Mouse (Mus musculus): ENCODE data around the gene Foxp1.

Foxp1 gene

GRCm38 (mm10) chr6:99007542-99007941, 515.0 kb downstream of the Foxp1 start:
- no peak for DNase-seq

GRCm38 (mm10) chr6:99004255-99004997, 518.1 kb downstream of the Foxp1 start:
- no peak for DNase-seq

DNA sequence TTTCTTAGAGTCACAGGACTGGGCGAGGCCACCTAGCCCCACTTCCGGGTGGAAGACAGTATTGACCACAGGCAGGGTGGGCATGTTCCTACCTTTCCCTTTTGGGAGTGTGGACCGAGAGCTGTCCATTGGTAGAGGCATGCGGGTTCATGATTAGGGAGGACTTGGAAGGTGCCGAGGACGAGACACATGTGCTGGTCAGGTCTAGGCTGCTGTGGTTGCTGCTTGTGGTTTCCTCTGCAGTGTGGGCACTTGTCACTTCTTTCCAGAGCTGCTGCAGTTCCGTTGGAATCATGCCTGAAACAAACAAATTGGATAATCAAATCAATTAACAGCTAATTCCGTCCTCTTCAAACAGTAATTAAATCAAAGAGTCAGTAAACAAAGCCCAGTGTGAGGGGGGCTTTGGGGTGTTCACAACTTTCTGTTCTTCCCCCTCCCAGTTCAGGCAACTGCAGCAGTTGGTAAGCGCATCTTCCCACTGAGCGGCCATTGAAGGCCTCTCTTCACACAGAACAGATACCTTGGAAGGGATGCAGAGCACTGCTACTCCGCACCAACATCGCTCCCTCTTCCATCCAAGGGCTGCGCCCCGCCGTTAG, 519.3 kb downstream of the Foxp1 start:
- no peak for DNase-seq

- DNase-seq = no peak
Observed at GRCm38 (mm10) chr6:99001637-99002036, 520.9 kb downstream of the Foxp1 start.

DNA sequence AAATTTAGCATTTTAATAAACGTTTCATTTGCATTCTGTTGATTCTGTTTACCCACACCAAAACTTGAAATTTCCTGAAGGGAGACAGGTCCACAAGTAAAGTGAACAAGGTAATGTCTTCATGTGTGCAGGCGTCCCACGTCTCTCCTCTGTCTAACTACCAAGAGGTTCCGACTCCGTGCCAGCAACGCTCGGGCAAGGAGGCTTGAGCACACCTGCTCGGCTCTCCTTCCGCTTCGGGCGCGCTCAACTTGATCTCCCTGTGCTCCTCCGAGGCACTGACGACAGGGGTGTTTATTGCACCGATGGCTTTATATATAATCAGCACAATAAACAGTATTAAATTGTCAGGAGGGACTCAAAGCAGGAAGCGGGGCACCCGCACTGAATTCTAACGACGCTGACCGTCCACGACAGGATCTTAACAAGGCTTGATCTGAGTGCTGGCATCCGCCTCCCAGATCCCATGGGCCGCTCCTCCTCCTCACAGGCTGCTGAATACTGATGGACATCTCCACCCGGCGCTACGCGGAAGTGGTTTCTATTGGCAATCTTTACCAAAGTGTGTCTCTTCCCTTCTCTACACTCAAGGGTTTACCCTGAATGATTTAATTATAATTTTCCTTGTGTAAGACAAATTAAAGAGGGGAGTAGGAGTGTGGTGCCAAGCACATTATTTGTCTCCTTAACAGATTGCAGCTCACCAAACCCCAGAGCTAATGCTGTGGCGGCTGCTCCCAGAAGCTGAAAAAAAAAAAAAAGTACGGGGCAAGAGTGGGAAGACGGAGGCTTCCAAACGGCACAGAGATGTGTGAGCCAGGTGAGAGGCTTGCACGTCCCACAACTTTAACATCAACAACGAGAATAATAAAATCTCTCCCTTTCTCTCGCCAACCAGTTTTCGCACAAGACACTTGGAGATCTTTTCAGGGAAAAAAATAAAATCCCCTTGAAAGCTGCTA, 523.3 kb downstream of the Foxp1 start:
- DNase-seq = no peak

DNA sequence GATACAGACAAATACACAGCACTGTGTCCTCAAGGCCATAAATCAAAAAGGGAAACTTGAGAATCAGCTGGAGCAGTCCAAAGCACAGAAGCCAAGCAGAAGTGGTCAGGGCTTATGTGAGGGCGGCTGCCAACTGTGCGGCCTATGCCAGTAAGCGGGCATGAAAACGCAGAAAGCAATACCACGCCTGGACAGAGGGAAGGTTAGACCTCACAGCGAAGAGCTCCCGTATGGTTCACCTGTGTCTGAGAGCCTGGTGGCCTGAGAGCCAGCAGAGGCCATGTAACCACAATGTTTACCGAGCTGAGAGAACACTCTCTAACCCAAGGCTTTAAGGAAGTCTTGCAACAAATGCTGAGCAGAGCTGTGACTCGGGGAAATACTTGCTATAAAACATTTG, 524.8 kb downstream of the Foxp1 start:
- DNase-seq = no peak

GRCm38 (mm10) chr6:98996822-98997221, 525.7 kb downstream of the Foxp1 start:
- no peak for DNase-seq

DNA sequence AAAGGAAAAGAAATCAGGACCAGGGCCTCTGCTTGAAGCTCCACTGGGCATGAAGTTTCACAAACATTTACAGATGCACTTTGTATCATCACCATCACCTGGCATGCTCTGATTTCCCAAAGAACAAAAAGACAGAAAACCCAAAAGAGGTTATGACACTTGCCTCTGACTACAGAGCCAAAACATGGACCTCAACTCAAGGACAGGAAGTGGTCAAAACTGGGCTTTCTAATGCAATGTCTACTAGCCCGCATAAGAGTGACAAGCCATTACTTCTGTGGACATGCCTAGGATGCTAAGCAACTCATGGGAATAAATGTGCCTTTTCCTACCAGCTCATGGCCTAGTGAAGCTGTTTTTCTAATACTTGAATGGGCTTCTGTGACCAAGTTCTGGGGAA, 526.2 kb downstream of the Foxp1 start:
- no peak for DNase-seq

- no peak for DNase-seq
Observed at GRCm38 (mm10) chr6:98995681-98996080, 526.8 kb downstream of the Foxp1 start.

GRCm38 (mm10) chr6:98994902-98995301, 527.6 kb downstream of the Foxp1 start:
- no peak for DNase-seq

GRCm38 (mm10) chr6:98994104-98994787, 528.3 kb downstream of the Foxp1 start:
- no peak for DNase-seq

DNA sequence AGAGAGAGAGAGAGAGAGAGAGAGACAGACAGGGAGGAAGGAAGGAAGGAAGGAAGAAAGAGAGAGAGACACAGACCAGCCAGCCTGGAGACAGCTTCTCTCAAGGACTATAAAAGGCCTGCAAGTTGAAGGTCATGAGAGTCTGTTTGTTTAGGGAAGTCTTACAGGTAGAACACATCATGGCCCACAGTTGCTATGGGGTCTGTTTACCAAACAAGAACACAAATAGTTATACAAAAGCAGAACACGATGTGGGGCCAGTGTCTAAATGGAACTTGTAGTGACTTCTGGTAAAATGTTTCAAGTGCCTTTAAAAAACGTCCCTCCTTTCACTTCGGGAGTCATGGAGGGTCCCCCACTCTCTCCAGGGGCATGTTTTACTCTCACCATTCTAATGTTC, 529.3 kb downstream of the Foxp1 start:
- DNase-seq = no peak

- DNase-seq = no peak
Observed at GRCm38 (mm10) chr6:98992772-98993147, 529.8 kb downstream of the Foxp1 start.

GRCm38 (mm10) chr6:98991900-98992771, 530.4 kb downstream of the Foxp1 start:
- no peak for DNase-seq

GRCm38 (mm10) chr6:98987533-98988169, 534.9 kb downstream of the Foxp1 start:
- DNase-seq = no peak

- no peak for DNase-seq
Observed at GRCm38 (mm10) chr6:98985452-98985851, 537.1 kb downstream of the Foxp1 start.

DNA sequence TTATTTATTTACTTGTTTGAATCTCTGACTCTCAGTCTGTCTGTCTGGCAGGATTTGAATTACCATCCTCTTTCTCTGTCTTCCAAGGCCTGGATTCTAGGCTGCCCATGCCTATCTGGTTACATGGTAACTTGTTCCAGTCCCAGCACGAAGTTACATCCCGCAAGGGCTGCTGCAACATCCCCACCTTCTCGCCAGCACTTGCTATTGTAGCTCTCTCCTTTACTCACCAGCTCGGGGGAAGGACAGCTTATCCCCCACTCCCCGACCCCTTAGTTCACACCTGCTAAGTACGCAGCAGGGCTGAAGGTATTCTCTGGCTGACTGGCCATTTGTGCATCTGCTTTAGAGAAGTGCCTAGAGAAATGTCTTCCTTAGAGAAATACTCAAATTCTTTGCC, 537.9 kb downstream of the Foxp1 start:
- DNase-seq = no peak

- DNase-seq = no peak
Observed at GRCm38 (mm10) chr6:98984026-98984425, 538.5 kb downstream of the Foxp1 start.

DNA sequence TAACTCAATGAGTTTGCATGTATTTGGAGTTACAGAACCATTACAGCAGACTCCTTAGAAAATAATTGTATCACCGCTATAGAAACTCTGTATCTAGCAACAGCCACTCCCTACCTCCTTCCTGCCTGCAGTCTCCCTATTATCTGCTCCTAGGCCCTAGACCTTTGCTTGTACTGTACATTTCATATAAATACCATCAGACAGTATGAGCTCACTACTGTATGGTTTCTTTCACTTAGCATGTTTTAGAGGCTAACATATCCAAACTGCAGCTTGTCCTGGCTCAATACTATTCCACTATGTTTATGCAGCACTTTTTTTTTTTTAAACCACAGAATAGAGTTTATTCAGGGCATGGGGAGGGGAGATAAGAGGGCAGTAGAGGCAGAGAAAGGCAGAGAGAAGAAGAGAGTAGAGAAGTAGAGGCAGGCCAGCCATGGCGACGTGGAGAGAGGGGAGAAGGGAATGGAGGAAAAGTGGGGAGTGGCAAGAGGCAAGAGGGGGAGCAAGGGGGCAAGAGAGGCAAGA, 539.1 kb downstream of the Foxp1 start:
- DNase-seq = no peak

DNA sequence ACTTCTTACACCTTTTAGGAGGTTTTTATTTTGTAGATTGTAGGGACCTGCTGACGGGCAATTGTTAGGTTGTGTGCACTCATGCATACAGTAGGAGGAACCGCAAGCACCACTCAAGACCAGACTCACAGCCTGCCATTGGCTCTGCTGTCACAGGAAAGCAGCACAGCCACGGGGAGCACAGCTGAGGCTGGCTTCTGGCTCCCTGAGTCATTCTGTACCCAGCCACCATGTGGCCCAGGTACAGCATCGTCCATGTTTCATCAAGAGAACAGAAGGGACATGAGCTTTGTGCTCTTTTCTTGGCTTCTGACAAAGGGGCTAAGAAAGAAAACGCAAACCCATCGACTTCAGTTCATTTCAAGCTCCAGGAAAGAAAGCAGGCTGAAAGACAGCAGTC, 541.3 kb downstream of the Foxp1 start:
- no peak for DNase-seq

DNA sequence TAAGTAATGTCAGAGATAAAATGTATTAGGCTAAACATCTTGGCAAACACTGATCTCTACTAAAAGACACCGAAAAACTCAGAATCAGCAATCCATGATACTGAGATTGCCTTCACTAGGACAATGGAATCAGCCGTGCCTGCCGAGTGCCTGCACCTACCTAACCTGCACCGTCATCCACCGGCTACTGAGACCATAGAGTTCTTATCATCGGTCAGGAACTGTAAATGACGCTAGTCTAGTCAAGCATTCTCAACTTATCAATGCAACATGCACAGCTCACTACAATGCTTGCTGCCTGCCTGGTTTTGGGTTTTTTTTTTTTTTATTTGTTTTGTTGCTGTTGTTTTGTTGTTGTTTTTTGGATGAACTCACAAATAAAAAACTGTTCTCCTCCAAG, 542.1 kb downstream of the Foxp1 start:
- no peak for DNase-seq
